Mouse (Mus musculus): ENCODE data around the gene Spata25. TPM values are rescaled to one million over a fixed set of nuclear protein-coding genes. Genes with fewer than 3 reads are reported as not detected.

The Spata25 gene
- polyA plus RNA-seq (2015; fragmentation: Nextera tagmentation; extraction: Ambion mirVana), result not detected in 2 replicates

DNA sequence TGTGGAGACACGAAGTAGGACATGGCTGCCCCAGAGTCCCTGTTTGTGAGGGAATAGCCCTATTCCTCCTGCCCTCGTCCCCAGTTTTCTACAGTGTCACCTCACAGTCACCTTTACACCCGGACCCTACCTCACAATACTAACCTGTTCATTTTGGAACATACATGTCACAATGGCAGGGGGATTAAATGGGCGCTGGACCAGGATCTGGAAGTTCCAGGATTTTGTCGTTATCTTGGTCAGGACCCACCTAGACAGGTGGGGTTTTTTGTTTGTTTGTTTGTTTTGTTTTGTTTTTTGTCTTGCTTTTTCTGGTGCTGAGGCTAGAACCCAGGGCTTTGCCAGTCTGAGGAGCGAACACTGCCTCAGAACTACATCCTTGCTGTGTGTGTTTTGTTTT is at the start of gene Spata25:
Gene Spata25 (minus strand): TSS at position 101 of the 400 bp plus-strand sequence.

GRCm38 (mm10) chr2:164857101-164857821 is 28.9 kb upstream of the Spata25 start, which contains the start of gene Pltp:
TSS of gene Pltp (minus strand) at chr2:164857711.

DNA sequence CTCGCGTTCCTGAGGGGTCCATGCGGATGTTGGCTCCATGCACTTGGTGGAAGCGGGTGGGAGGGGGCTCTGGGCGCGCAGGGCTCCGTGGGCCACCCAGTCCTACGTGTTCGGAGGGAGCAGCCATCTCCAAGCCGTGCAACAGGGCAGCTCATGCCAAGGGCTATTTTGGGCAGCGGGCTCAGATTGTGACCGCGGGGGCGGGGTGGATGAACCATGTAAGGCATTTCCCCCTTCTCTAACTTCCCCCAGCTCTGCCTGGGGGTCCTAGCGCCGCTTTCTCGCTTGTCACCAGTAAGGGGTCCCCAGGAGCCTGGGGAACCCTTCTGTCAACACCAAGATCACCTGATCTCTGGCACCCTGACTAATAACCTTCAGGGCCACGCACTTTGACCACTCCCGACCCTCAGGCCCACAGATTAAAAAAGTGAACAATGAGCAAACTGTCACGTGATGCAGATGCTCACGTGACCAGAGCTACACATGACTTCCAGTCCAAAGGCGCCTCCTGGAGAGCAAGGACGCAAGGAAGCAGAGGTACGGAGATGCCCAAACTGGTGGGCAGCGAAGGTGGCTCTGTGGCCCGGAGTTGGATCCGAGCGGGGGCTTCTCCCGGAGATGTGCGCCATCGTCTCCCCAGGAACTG is 5.1 kb upstream of the Spata25 start, which contains the start of gene Neurl2:
Gene Neurl2 (minus strand): TSS at position 143 of the 646 bp plus-strand sequence.

DNA sequence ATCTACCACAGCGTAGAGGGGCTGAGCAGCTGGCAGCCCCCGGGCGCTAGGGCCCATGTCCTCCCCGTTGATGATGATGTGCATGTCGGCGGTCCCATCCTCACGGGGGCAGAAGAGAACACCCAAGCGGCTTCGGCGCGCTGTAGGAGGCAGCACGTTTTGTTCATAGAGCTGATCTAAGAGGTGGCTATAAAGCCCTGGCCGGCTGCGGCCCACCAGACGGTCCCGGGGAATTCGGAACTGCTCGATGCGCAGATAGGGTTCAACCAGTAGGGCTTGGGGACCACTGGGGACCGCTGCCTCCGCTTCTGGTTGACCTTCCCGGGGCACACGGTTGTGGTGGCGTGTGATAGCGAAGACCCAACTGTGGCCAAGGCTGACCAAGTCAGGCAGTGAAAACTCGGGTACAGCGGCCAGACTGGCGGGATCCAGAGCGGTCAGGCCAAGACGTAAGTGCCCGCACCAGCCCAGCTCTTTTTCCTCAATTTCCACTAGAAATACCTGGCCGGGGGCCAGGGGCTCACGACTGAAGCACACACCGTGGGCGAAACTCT is 4.5 kb upstream of the Spata25 start, which contains the start of gene Ctsa:
Gene Ctsa (plus strand): TSS at position 126 of the 554 bp plus-strand sequence.

DNA sequence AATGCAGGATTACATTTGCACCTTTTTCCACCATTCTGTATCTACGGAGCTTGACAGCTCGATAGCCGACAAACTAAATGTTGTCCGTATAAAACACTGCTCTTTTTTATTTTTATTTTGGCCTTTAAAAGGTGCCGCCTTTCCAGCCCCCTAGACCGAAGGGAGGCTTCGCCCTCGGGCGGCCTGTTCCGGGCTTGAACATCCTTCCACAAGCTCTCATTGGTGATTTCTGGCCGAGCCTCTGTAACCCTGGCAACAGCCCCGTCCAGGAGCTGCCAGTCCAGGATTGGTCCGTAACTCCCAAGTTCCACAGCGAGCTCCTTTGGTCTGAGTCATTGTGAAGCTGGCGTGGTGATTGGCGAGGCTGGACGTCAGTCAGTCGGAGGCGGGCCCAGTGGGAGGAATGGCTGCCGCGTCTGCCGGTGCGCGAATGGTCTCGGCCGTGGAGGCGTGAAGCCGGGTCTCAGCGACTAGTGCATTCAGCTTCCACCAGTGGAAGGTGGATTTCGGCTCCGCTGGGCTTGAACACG is 5.6 kb downstream of the Spata25 start, which contains the start of gene Zswim1:
Gene Zswim1 (plus strand): TSS at position 51 of the 530 bp plus-strand sequence.

GRCm38 (mm10) chr2:164804533-164805331 is 23.6 kb downstream of the Spata25 start, which contains the start of the genes Acot8 and Zswim3:
TSS of gene Acot8 (minus strand) at chr2:164804882.
TSS of gene Zswim3 (plus strand) at chr2:164805098.

GRCm38 (mm10) chr2:164785481-164786387 is 42.6 kb downstream of the Spata25 start, which contains the start of gene Snx21:
TSS of gene Snx21 (plus strand) at chr2:164785823.

GRCm38 (mm10) chr2:164779481-164780086 is 48.8 kb downstream of the Spata25 start, which contains the start of gene Tnnc2:
TSS of gene Tnnc2 (minus strand) at chr2:164779967.

Other genes starting within 250 kb of the Spata25 start
- 2.2 TPM in 2 replicates for gene Wfdc6a, start 243.1 kb downstream of the Spata25 start, polyA plus RNA-seq (2015; fragmentation: Nextera tagmentation; extraction: Ambion mirVana)
- 0.18 TPM in 1 of 2 replicates, not detected in the other for gene Eppin, start 234.9 kb downstream of the Spata25 start, polyA plus RNA-seq (2015; fragmentation: Nextera tagmentation; extraction: Ambion mirVana)
- not detected in 2 replicates for gene Wfdc6b, start 215.0 kb downstream of the Spata25 start, polyA plus RNA-seq (2015; fragmentation: Nextera tagmentation; extraction: Ambion mirVana)
- gene Wfdc8, start 214.9 kb downstream of the Spata25 start, polyA plus RNA-seq (2015; fragmentation: Nextera tagmentation; extraction: Ambion mirVana), result 0.26 TPM in 1 of 2 replicates, not detected in the other
- gene Wfdc16, start 189.7 kb downstream of the Spata25 start, polyA plus RNA-seq (2015; fragmentation: Nextera tagmentation; extraction: Ambion mirVana), result not detected in 2 replicates
- gene Wfdc10, start 172.5 kb downstream of the Spata25 start, polyA plus RNA-seq (2015; fragmentation: Nextera tagmentation; extraction: Ambion mirVana), result 0.33 TPM in 1 of 2 replicates, not detected in the other
- gene Wfdc9, start 172.0 kb downstream of the Spata25 start, polyA plus RNA-seq (2015; fragmentation: Nextera tagmentation; extraction: Ambion mirVana), result not detected in 2 replicates
- gene Wfdc11, start 154.4 kb downstream of the Spata25 start, polyA plus RNA-seq (2015; fragmentation: Nextera tagmentation; extraction: Ambion mirVana), result not detected in 2 replicates
- 0.21 and 0.61 TPM in 2 replicates for gene Wfdc13, start 143.4 kb downstream of the Spata25 start, polyA plus RNA-seq (2015; fragmentation: Nextera tagmentation; extraction: Ambion mirVana)
- gene Spint4, start 130.0 kb downstream of the Spata25 start, polyA plus RNA-seq (2015; fragmentation: Nextera tagmentation; extraction: Ambion mirVana), result not detected in 2 replicates
- gene Spint5, start 113.2 kb downstream of the Spata25 start, polyA plus RNA-seq (2015; fragmentation: Nextera tagmentation; extraction: Ambion mirVana), result not detected in 2 replicates
- 0.30 and 0.70 TPM in 2 replicates for gene Wfdc3, start 82.6 kb downstream of the Spata25 start, polyA plus RNA-seq (2015; fragmentation: Nextera tagmentation; extraction: Ambion mirVana)
- gene Dnttip1, start 82.6 kb downstream of the Spata25 start, polyA plus RNA-seq (2015; fragmentation: Nextera tagmentation; extraction: Ambion mirVana), result 52.3 and 62.8 TPM in 2 replicates
- gene Ube2c, start 58.6 kb downstream of the Spata25 start, polyA plus RNA-seq (2015; fragmentation: Nextera tagmentation; extraction: Ambion mirVana), result 79.0 and 81.0 TPM in 2 replicates
- 19.4 and 89.9 TPM in 2 replicates for gene Tnnc2, start 48.6 kb downstream of the Spata25 start, polyA plus RNA-seq (2015; fragmentation: Nextera tagmentation; extraction: Ambion mirVana)
- 34.8 and 51.2 TPM in 2 replicates for gene Snx21, start 42.7 kb downstream of the Spata25 start, polyA plus RNA-seq (2015; fragmentation: Nextera tagmentation; extraction: Ambion mirVana)
- gene Acot8, start 23.7 kb downstream of the Spata25 start, polyA plus RNA-seq (2015; fragmentation: Nextera tagmentation; extraction: Ambion mirVana), result 15.9 and 18.7 TPM in 2 replicates
- 4.1 and 4.6 TPM in 2 replicates for gene Zswim3, start 23.4 kb downstream of the Spata25 start, polyA plus RNA-seq (2015; fragmentation: Nextera tagmentation; extraction: Ambion mirVana)
- 7.9 and 12.0 TPM in 2 replicates for gene Zswim1, start 5.9 kb downstream of the Spata25 start, polyA plus RNA-seq (2015; fragmentation: Nextera tagmentation; extraction: Ambion mirVana)
- 120 and 175 TPM in 2 replicates for gene Ctsa, start 4.3 kb upstream of the Spata25 start, polyA plus RNA-seq (2015; fragmentation: Nextera tagmentation; extraction: Ambion mirVana)
- gene Neurl2, start 4.9 kb upstream of the Spata25 start, polyA plus RNA-seq (2015; fragmentation: Nextera tagmentation; extraction: Ambion mirVana), result 6.9 and 7.3 TPM in 2 replicates
- gene Pltp, start 29.2 kb upstream of the Spata25 start, polyA plus RNA-seq (2015; fragmentation: Nextera tagmentation; extraction: Ambion mirVana), result 15.2 and 19.5 TPM in 2 replicates
- 65.8 and 77.0 TPM in 2 replicates for gene Pcif1, start 50.8 kb upstream of the Spata25 start, polyA plus RNA-seq (2015; fragmentation: Nextera tagmentation; extraction: Ambion mirVana)
- 5.2 and 6.4 TPM in 2 replicates for gene Zfp335, start 83.2 kb upstream of the Spata25 start, polyA plus RNA-seq (2015; fragmentation: Nextera tagmentation; extraction: Ambion mirVana)
- gene Mmp9, start 112.2 kb upstream of the Spata25 start, polyA plus RNA-seq (2015; fragmentation: Nextera tagmentation; extraction: Ambion mirVana), result 1.8 and 2.3 TPM in 2 replicates
- 1.0 and 2.0 TPM in 2 replicates for gene Slc12a5, start 132.3 kb upstream of the Spata25 start, polyA plus RNA-seq (2015; fragmentation: Nextera tagmentation; extraction: Ambion mirVana)
- 23.1 and 27.8 TPM in 2 replicates for gene Ncoa5, start 206.3 kb upstream of the Spata25 start, polyA plus RNA-seq (2015; fragmentation: Nextera tagmentation; extraction: Ambion mirVana)
- 13.0 and 21.6 TPM in 2 replicates for gene Cd40, start 227.1 kb upstream of the Spata25 start, polyA plus RNA-seq (2015; fragmentation: Nextera tagmentation; extraction: Ambion mirVana)